Mouse (Mus musculus): ENCODE measurements at regions not wholly inside any gene's neighbourhood (a gene's known extent, or its start where the extent isn't known, plus 50 kb on each side); places are given as distances from the start of the nearest gene placed in this dataset.

DNA sequence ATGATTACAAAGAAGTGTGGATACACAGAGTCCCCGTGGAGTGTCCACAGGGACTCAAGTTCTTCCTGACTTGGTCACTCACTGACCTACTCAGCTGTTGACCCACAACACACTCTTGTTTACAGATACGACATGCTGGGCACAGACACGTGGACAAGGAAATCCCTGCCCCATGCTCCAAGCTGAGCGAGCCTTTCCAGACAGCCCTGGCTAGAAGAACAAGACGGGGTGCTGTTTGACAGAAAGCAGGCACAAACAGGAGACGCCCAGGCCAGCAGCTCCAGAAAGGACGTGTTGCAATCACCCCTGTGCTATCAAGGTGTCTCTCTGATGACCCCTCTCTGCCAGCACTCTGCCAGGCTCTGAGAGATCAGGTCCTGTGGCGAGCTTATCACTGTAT lies 112.6 kb upstream of the Gm14444 start:
- no peak for TF ChIP-seq CTCF (IDR thresholded peaks at IDR 0.05; ENCODE audit: low read depth)
- TF ChIP-seq EP300 (IDR thresholded peaks at IDR 0.05; ENCODE audit: low read depth) = 0 out of 2 replicates have a peak, but pooled peaks have one; percentile 35

Data from heart, postnatal 0 days (tissue).